Mouse (Mus musculus): Measurements from ENCODE around the gene Srsf10.

GRCm38 (mm10) chr4:135880576-135880975 lies 25.0 kb downstream of the Srsf10 start:
- no peak for TF ChIP-seq CTCF (conservative IDR thresholded peaks at IDR 0.05; ENCODE audit: low read length)
- TF ChIP-seq NANOG (IDR thresholded peaks at IDR 0.05; ENCODE audit: borderline replicate concordance, low read length) = no peak
